In the genomic region with DNA sequence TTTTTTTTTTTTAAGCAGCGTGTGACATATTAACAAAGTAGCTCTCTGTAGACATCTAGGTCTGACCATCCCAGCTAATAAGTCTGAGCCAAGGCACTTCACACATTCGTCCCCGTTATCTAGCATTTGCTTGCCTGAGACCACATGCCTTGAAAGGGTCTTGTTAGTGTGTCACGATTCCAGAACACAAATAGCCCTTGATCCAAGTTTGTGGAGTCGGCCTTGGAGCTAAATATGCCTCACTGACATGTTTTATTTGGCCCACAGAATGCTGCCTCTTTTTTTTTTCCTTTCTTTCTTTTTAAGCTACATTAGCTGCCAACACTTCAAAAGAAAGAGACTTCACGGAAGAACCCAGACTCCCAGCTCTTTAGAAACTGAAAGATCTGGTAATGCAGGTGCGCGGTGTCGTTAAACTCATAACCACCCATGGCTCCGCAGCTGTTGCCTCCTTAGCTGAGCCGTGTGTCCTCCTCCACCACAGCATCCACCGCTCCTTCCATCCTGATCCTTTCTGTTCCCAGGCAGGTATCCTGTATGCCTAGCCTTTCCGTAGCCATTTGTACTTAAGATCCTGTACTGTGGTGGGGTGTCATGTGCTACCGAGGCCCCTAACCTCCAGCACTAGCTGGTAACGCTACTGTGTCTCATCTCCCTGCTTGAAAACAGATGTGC, we compare ENCODE assay signal across 14 mouse cellular contexts.
DNase-seq lines count a peak whose midpoint lies in the region; ATAC-seq and TF ChIP-seq lines count a peak whose summit lies in the region.
"Had no signal": no experiment of that assay in that cellular context is flagged by ENCODE, and none has a peak within 500 bp of the region (broad histone marks: within the 10 kb centered on the region; RNA-seq: fewer than 3 reads in every experiment).

No protein-coding gene starts in this region.

- TF ChIP-seq CTCF in small intestine, adult 2 months (IDR thresholded peaks at IDR 0.05; ENCODE audit: extremely low read depth, insufficient read length, insufficient replicate concordance, low read depth, low read length), result no peak

- H3K9ac ChIP-seq in hindbrain, embryonic 14.5 days, result no peak overlapping the region
- H3K9ac ChIP-seq in forebrain, embryonic 11.5 days (ENCODE audit: low read length), result no peak overlapping the region

- 87% methylated on average over 15 of the region's 15 CpGs for WGBS in hindbrain, embryonic 10.5 days
- WGBS in hindbrain, embryonic 14.5 days, result 77% methylated on average over 15 of the region's 15 CpGs
- WGBS in small intestine, adult 2 months, result 57% methylated on average over 15 of the region's 15 CpGs
- 79% methylated on average over 15 of the region's 15 CpGs for WGBS in forebrain, embryonic 11.5 days

- H3K4me2 ChIP-seq in hindbrain, embryonic 14.5 days (replicated peaks), result no peak overlapping the region
- no peak overlapping the region for H3K4me2 ChIP-seq in forebrain, embryonic 11.5 days (ENCODE audit: low read depth, low read length, severe bottlenecking)

- no peaks in the 10 kb centered on the region; the same call in 1 of the 2 replicates for H3K9me3 ChIP-seq in hindbrain, embryonic 10.5 days
- no peaks in the 10 kb centered on the region for H3K9me3 ChIP-seq in hindbrain, embryonic 14.5 days (ENCODE audit: control insufficient read depth, low read length)
- H3K9me3 ChIP-seq in forebrain, embryonic 11.5 days (ENCODE audit: control insufficient read depth, low read length), result no peaks in the 10 kb centered on the region; the same call in 1 of the 2 replicates
- H3K9me3 ChIP-seq: midbrain, embryonic 15.5 days had no signal

- H3K4me1 ChIP-seq in hindbrain, embryonic 10.5 days (replicated peaks), result peaks cover 36% of the 10 kb centered on the region
- peaks cover 1% of the 10 kb centered on the region; the same call in 1 of the 2 replicates for H3K4me1 ChIP-seq in hindbrain, embryonic 14.5 days (replicated peaks; ENCODE audit: control insufficient read depth, insufficient read depth, low read length)
- H3K4me1 ChIP-seq in small intestine, adult 2 months (ENCODE audit: control insufficient read depth, insufficient read depth, insufficient read length, low read length), result peaks cover 2% of the 10 kb centered on the region; the same call in 1 of the 2 replicates
- H3K4me1 ChIP-seq in forebrain, embryonic 11.5 days (replicated peaks; ENCODE audit: control insufficient read depth, insufficient read depth, low read length), result peaks cover 4% of the 10 kb centered on the region; the same call in 1 of the 2 replicates

- no peak for ATAC-seq in hindbrain, embryonic 14.5 days (ENCODE audit: low FRiP score)
- ATAC-seq in forebrain, embryonic 11.5 days (replicated peaks; ENCODE audit: low FRiP score), result no peak

- TF ChIP-seq POLR2A in small intestine, adult 2 months (IDR thresholded peaks at IDR 0.05; ENCODE audit: low read depth, low read length), result no peak

- peaks cover 7% of the 10 kb centered on the region for H3K27me3 ChIP-seq in hindbrain, embryonic 10.5 days (ENCODE audit: insufficient read depth, poor library complexity, severe bottlenecking)
- no peaks in the 10 kb centered on the region for H3K27me3 ChIP-seq in hindbrain, embryonic 14.5 days (ENCODE audit: control insufficient read depth, insufficient read depth, low read length)
- no peaks in the 10 kb centered on the region for H3K27me3 ChIP-seq in small intestine, adult 2 months (ENCODE audit: control insufficient read depth, insufficient read depth, low read length)
- H3K27me3 ChIP-seq in forebrain, embryonic 11.5 days (ENCODE audit: control insufficient read depth, insufficient read depth, low read length), result peaks cover 3% of the 10 kb centered on the region; the same call in 1 of the 2 replicates
- H3K27me3 ChIP-seq: midbrain, embryonic 15.5 days had no signal

- no peaks in the 10 kb centered on the region for H3K36me3 ChIP-seq in hindbrain, embryonic 10.5 days
- no peaks in the 10 kb centered on the region for H3K36me3 ChIP-seq in hindbrain, embryonic 14.5 days (replicated peaks; ENCODE audit: control insufficient read depth, insufficient read depth)
- no peaks in the 10 kb centered on the region for H3K36me3 ChIP-seq in small intestine, adult 2 months (ENCODE audit: control insufficient read depth, insufficient read depth, low read length)
- no peaks in the 10 kb centered on the region for H3K36me3 ChIP-seq in forebrain, embryonic 11.5 days (ENCODE audit: control insufficient read depth, insufficient read depth, low read length)
- H3K36me3 ChIP-seq: midbrain, embryonic 15.5 days had no signal

- H3K4me3 ChIP-seq in hindbrain, embryonic 10.5 days, result peak overlapping the region; percentile 49; the same call in 1 of the 2 replicates
- no peak overlapping the region for H3K4me3 ChIP-seq in hindbrain, embryonic 14.5 days (replicated peaks; ENCODE audit: low read length)
- no peak overlapping the region for H3K4me3 ChIP-seq in small intestine, adult 2 months (ENCODE audit: low read depth, low read length)
- H3K4me3 ChIP-seq in forebrain, embryonic 11.5 days (ENCODE audit: low read depth, low read length), result no peak overlapping the region

- H3K27ac ChIP-seq in hindbrain, embryonic 10.5 days, result peak overlapping the region; percentile 66; the same call in 1 of the 2 replicates
- H3K27ac ChIP-seq in hindbrain, embryonic 14.5 days, result no peak overlapping the region
- peak overlapping the region; percentile 54 for H3K27ac ChIP-seq in small intestine, adult 2 months (ENCODE audit: insufficient read depth, low read depth, low read length)
- no peak overlapping the region for H3K27ac ChIP-seq in forebrain, embryonic 11.5 days (ENCODE audit: low read depth, low read length)
- H3K27ac ChIP-seq: midbrain, embryonic 15.5 days had no signal

- DNase-seq in hindbrain, embryonic 10.5 days (ENCODE audit: low spot score), result no peak
- no peak for DNase-seq in hindbrain, embryonic 14.5 days (ENCODE audit: low spot score)
- peak; percentile 19 to 23 for DNase-seq in B cell, adult 2 months
- DNase-seq in CD4-positive, CD25-positive, alpha-beta regulatory T cell, adult 2 months (ENCODE audit: low read depth, low spot score), result peak; percentile 64
- no peak for DNase-seq in urinary bladder, postnatal 10 days (ENCODE audit: low spot score)
- DNase-seq in forebrain, embryonic 11.5 days (ENCODE audit: low spot score), result no peak
- DNase-seq: adrenal gland, postnatal 10 days; cerebellum, adult 18-20 months; gastrocnemius, postnatal 36 days; liver; lung, postnatal 14 days; right cerebral cortex, postnatal 4 days had no signal

Comparison
In these comparisons a context has a peak if more than half of its experiments do, and no peak if none do; other contexts are left out.
1. H3K27ac ChIP-seq: peak in hindbrain, embryonic 10.5 days (single experiment) and small intestine, adult 2 months (single experiment); none in hindbrain, embryonic 14.5 days (single experiment) and forebrain, embryonic 11.5 days (single experiment).
2. DNase-seq: peak in B cell, adult 2 months (2 of 2) and CD4-positive, CD25-positive, alpha-beta regulatory T cell, adult 2 months (single experiment); none in hindbrain, embryonic 10.5 days (single experiment), hindbrain, embryonic 14.5 days (single experiment), urinary bladder, postnatal 10 days (single experiment) and forebrain, embryonic 11.5 days (single experiment).